Comparison of ENCODE assay signal across 16 mouse cellular contexts in the genomic region with DNA sequence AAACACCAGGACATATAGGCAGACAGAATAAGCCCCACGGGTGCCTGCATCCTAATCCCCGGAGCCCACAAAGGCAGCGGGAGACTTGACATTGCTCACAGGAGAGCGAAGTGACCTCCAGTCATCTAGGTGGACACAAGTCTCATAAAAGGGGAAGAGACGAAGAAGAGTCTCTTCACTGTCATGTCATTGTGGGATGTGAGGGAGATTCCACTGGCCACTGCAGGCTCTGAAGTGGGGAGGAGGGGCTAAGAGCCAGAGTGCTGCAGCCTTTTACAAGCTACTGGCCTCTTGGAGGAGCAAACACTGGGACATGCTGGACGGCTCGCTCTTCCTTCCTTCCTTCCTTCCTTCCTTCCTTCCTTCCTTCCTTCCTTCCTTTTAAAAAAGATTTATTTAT. TPM values are rescaled to one million over a fixed set of nuclear protein-coding genes. Genes with fewer than 3 reads are reported as not detected.
DNase-seq lines count a peak whose midpoint lies in the region; ATAC-seq and TF ChIP-seq lines count a peak whose summit lies in the region.
"Had no signal": no experiment of that assay in that cellular context is flagged by ENCODE, and none has a peak within 500 bp of the region (broad histone marks: within the 10 kb centered on the region; RNA-seq: fewer than 3 reads in every experiment).

No protein-coding gene starts in this region.

- ATAC-seq in lung, postnatal 0 days, result no peak
- ATAC-seq in stomach, embryonic 15.5 days (ENCODE audit: insufficient read depth, low FRiP score, low read depth), result no peak
- ATAC-seq: activated CD4-positive, CD25-positive, alpha-beta regulatory T cell, adult 4 months; forebrain, embryonic 15.5 days; midbrain, embryonic 15.5 days had no signal

- peaks cover 33% of the 10 kb centered on the region for H3K4me1 ChIP-seq in kidney, adult 2 months (ENCODE audit: control insufficient read depth, insufficient read depth, low read length)
- peaks cover 24% of the 10 kb centered on the region; the same call in 1 of the 2 replicates for H3K4me1 ChIP-seq in lung, postnatal 0 days (ENCODE audit: insufficient read depth, low read depth, low read length)
- peaks cover 23% of the 10 kb centered on the region for H3K4me1 ChIP-seq in stomach, embryonic 15.5 days

- H3K4me3 ChIP-seq in kidney, adult 2 months (ENCODE audit: insufficient read depth, low read depth, low read length), result no peak overlapping the region
- no peak overlapping the region for H3K4me3 ChIP-seq in lung, postnatal 0 days (ENCODE audit: low read depth, low read length)
- no peak overlapping the region for H3K4me3 ChIP-seq in stomach, embryonic 15.5 days (replicated peaks)
- H3K4me3 ChIP-seq: embryonic facial prominence, embryonic 15.5 days; forebrain, embryonic 15.5 days; midbrain, embryonic 15.5 days; neural tube, embryonic 13.5 days had no signal

- H3K36me3 ChIP-seq in kidney, adult 2 months (ENCODE audit: control insufficient read depth, insufficient read depth, low read length), result no peaks in the 10 kb centered on the region
- H3K36me3 ChIP-seq in lung, postnatal 0 days (ENCODE audit: insufficient read depth, low read length), result no peaks in the 10 kb centered on the region
- no peaks in the 10 kb centered on the region for H3K36me3 ChIP-seq in stomach, embryonic 15.5 days
- H3K36me3 ChIP-seq: embryonic facial prominence, embryonic 15.5 days; forebrain, embryonic 15.5 days; midbrain, embryonic 15.5 days; neural tube, embryonic 13.5 days had no signal

- no peak for TF ChIP-seq CTCF in kidney, adult 2 months (conservative IDR thresholded peaks at IDR 0.05; ENCODE audit: insufficient read depth, insufficient read length, low read depth, low read length)
- TF ChIP-seq CTCF in lung, postnatal 0 days (IDR thresholded peaks at IDR 0.05), result no peak

- WGBS in kidney, adult 2 months, result 67% methylated on average over 7 of the region's 7 CpGs
- WGBS in lung, postnatal 0 days, result 59% methylated on average over 7 of the region's 7 CpGs
- WGBS in stomach, embryonic 15.5 days, result 79% methylated on average over 7 of the region's 7 CpGs

- no peak for TF ChIP-seq EP300 in lung, postnatal 0 days (IDR thresholded peaks at IDR 0.05)

- H3K4me2 ChIP-seq in lung, postnatal 0 days (replicated peaks; ENCODE audit: low read depth, low read length), result no peak overlapping the region
- H3K4me2 ChIP-seq in stomach, embryonic 15.5 days, result no peak overlapping the region
- H3K4me2 ChIP-seq: embryonic facial prominence, embryonic 15.5 days; forebrain, embryonic 15.5 days; midbrain, embryonic 15.5 days; neural tube, embryonic 13.5 days had no signal

- peak overlapping the region; percentile 14 for H3K27ac ChIP-seq in kidney, adult 2 months (ENCODE audit: insufficient read depth, low read depth, low read length)
- H3K27ac ChIP-seq in lung, postnatal 0 days (ENCODE audit: low read length), result peak overlapping the region; percentile 68
- peak overlapping the region; percentile 33; the same call in 1 of the 2 replicates for H3K27ac ChIP-seq in stomach, embryonic 15.5 days
- H3K27ac ChIP-seq: embryonic facial prominence, embryonic 15.5 days; forebrain, embryonic 15.5 days; liver, embryonic 14.5 days; midbrain, embryonic 15.5 days; neural tube, embryonic 13.5 days had no signal

- no peaks in the 10 kb centered on the region for H3K27me3 ChIP-seq in kidney, adult 2 months (replicated peaks; ENCODE audit: control insufficient read depth, insufficient read depth, low read length)
- no peaks in the 10 kb centered on the region for H3K27me3 ChIP-seq in lung, postnatal 0 days (replicated peaks; ENCODE audit: insufficient read depth, low read length)
- no peaks in the 10 kb centered on the region for H3K27me3 ChIP-seq in stomach, embryonic 15.5 days (replicated peaks)
- H3K27me3 ChIP-seq: embryonic facial prominence, embryonic 15.5 days; forebrain, embryonic 15.5 days; midbrain, embryonic 15.5 days; neural tube, embryonic 13.5 days had no signal

- no peak for TF ChIP-seq POLR2A in kidney, adult 2 months (IDR thresholded peaks at IDR 0.05; ENCODE audit: low read depth, low read length)

- H3K9me3 ChIP-seq in lung, postnatal 0 days (ENCODE audit: low read length), result no peaks in the 10 kb centered on the region
- no peaks in the 10 kb centered on the region for H3K9me3 ChIP-seq in stomach, embryonic 15.5 days
- H3K9me3 ChIP-seq: embryonic facial prominence, embryonic 15.5 days; forebrain, embryonic 15.5 days; midbrain, embryonic 15.5 days; neural tube, embryonic 13.5 days had no signal

- peak; percentile 93 for DNase-seq in heart, adult 11 months
- no peak for DNase-seq in heart, postnatal 25 days (ENCODE audit: low spot score)
- DNase-seq in kidney, adult 2 months, result no peak
- no peak for DNase-seq in kidney, adult 11 months
- DNase-seq in lung, postnatal 0 days (ENCODE audit: low spot score), result no peak
- DNase-seq in lung, postnatal 4 days, result no peak
- DNase-seq in embryo, embryonic 11 days, result no peak
- DNase-seq: cerebellum, adult 9-11 months; thymus, postnatal 36 days had no signal

- intact Hi-C loops in heart, postnatal 25 days (cut with DNase I), result no loop called here

- H3K9ac ChIP-seq in lung, postnatal 0 days (replicated peaks; ENCODE audit: low read depth), result no peak overlapping the region
- no peak overlapping the region for H3K9ac ChIP-seq in stomach, embryonic 15.5 days
- H3K9ac ChIP-seq: embryonic facial prominence, embryonic 15.5 days; forebrain, embryonic 15.5 days; liver, embryonic 14.5 days; midbrain, embryonic 15.5 days; neural tube, embryonic 13.5 days had no signal

RNA-seq across cellular contexts. Expression of a gene that starts 13.5 kb away (rescaled TPM):
- total RNA-seq in heart, postnatal 25 days (2021), result 10 to 100 TPM; 48.9 to 53.8 TPM
- 18.9 and 19.5 TPM in 2 replicates for polyA plus RNA-seq in kidney, adult 2 months (2012; rRNA removed)
- polyA plus RNA-seq in lung, postnatal 0 days (2015; fragmentation: Nextera tagmentation; extraction: Ambion mirVana), result 19.4 and 19.5 TPM in 2 replicates
- 13.8 and 13.9 TPM in 2 replicates for polyA plus RNA-seq in stomach, embryonic 15.5 days (2015; fragmentation: Nextera tagmentation; extraction: Ambion mirVana)

RNA-seq across cellular contexts. Expression of a gene that starts 55.1 kb away (rescaled TPM):
- 10 to 100 TPM; 12.0 to 14.5 TPM for total RNA-seq in heart, postnatal 25 days (2021)
- polyA plus RNA-seq in kidney, adult 2 months (2012; rRNA removed), result 11.2 and 12.3 TPM in 2 replicates
- 10.5 and 11.8 TPM in 2 replicates for polyA plus RNA-seq in lung, postnatal 0 days (2015; fragmentation: Nextera tagmentation; extraction: Ambion mirVana)
- polyA plus RNA-seq in stomach, embryonic 15.5 days (2015; fragmentation: Nextera tagmentation; extraction: Ambion mirVana), result 20.3 and 20.5 TPM in 2 replicates

Comparison
In these comparisons a context has a peak if more than half of its experiments do, and no peak if none do; other contexts are left out.
1. H3K27ac ChIP-seq: peak in every context shown above with its lines; median percentile 68 in lung, postnatal 0 days; 33 in stomach, embryonic 15.5 days; 14 in kidney, adult 2 months.